Mouse (Mus musculus) spleen, postnatal 14 days (tissue): Measurements from ENCODE around the gene Mylk3.

ENCODE experiments used
- DNase-seq, 2 experiments: peaks; one replicate each; pipeline ENCODE4 v3.0.0; 2021 to 2022; ENCODE audit warnings: low spot score in 2 of 2

The Mylk3 gene

GRCm38 (mm10) chr8:85386205-85386604 is at the start of gene Mylk3:
Gene Mylk3 (minus strand): TSS chr8:85386345.
- no peak for DNase-seq

GRCm38 (mm10) chr8:85435736-85436135 is 49.6 kb upstream of the Mylk3 start:
- no peak for DNase-seq

- no peak for DNase-seq
Observed at GRCm38 (mm10) chr8:85434817-85435216, 48.7 kb upstream of the Mylk3 start.

- DNase-seq: no peak
Observed at GRCm38 (mm10) chr8:85433017-85433393, 46.9 kb upstream of the Mylk3 start.

GRCm38 (mm10) chr8:85432168-85433016 is 46.2 kb upstream of the Mylk3 start, which contains the start of gene 4921524J17Rik:
Gene 4921524J17Rik (minus strand): TSS chr8:85432833.
- peak; percentile 90 to 93 for DNase-seq

GRCm38 (mm10) chr8:85431281-85432167 is 45.4 kb upstream of the Mylk3 start:
- DNase-seq: no peak

GRCm38 (mm10) chr8:85430801-85431200 is 44.7 kb upstream of the Mylk3 start:
- DNase-seq: no peak

GRCm38 (mm10) chr8:85429219-85429618 is 43.1 kb upstream of the Mylk3 start:
- DNase-seq: no peak

- DNase-seq: no peak
Observed at GRCm38 (mm10) chr8:85427026-85427425, 40.9 kb upstream of the Mylk3 start.

GRCm38 (mm10) chr8:85421329-85421728 is 35.2 kb upstream of the Mylk3 start:
- DNase-seq: no peak

GRCm38 (mm10) chr8:85408526-85408925 is 22.4 kb upstream of the Mylk3 start:
- DNase-seq: no peak

- peak in 1 of 2 experiments; percentile 21 for DNase-seq
Observed at GRCm38 (mm10) chr8:85408053-85408505, 21.9 kb upstream of the Mylk3 start.

GRCm38 (mm10) chr8:85405961-85406360 is 19.8 kb upstream of the Mylk3 start:
- DNase-seq: no peak

- DNase-seq: no peak
Observed at GRCm38 (mm10) chr8:85405418-85405817, 19.3 kb upstream of the Mylk3 start.

GRCm38 (mm10) chr8:85398548-85398947 is 12.4 kb upstream of the Mylk3 start:
- no peak for DNase-seq

- peak; percentile 23 to 58 for DNase-seq
Observed at GRCm38 (mm10) chr8:85397508-85397907, 11.4 kb upstream of the Mylk3 start.

- no peak for DNase-seq
Observed at GRCm38 (mm10) chr8:85396432-85397079, 10.4 kb upstream of the Mylk3 start.

- DNase-seq: no peak
Observed at GRCm38 (mm10) chr8:85395681-85396431, 9.7 kb upstream of the Mylk3 start.

- no peak for DNase-seq
Observed at GRCm38 (mm10) chr8:85395017-85395416, 8.9 kb upstream of the Mylk3 start.

GRCm38 (mm10) chr8:85393199-85393598 is 7.1 kb upstream of the Mylk3 start:
- DNase-seq: no peak

GRCm38 (mm10) chr8:85391438-85391837 is 5.3 kb upstream of the Mylk3 start:
- no peak for DNase-seq
